Mouse (Mus musculus) liver, adult 2 months (tissue): ENCODE data around the gene Fam114a1. TPM values are rescaled to one million over a fixed set of nuclear protein-coding genes. Genes with fewer than 3 reads are reported as not detected.

Source experiments
- DNase-seq: peaks from one replicate; pipeline ENCODE4 v3.0.0-alpha.2; 2011; ENCODE audit warnings: low read depth, low spot score; ENCODE audit errors: extremely low read depth
- H3K27ac ChIP-seq: fragments of 200-500 bp; replicated peaks from 2 replicates; pipeline ENCODE4 v1.5.1; 2012; ENCODE audit warnings: low read depth, mild to moderate bottlenecking, control low read depth, inconsistent platforms, low read length; ENCODE audit not compliant: insufficient read depth
- H3K27me3 ChIP-seq: fragments of 200-500 bp; 2 replicates; pipeline ENCODE4 v1.6.1; 2012; ENCODE audit warnings: mild to moderate bottlenecking, moderate library complexity, low read length, inconsistent platforms; ENCODE audit not compliant: control insufficient read depth, insufficient read depth
- H3K36me3 ChIP-seq: fragments of 200-500 bp; 2 replicates; pipeline ENCODE4 v1.6.1; 2012; ENCODE audit warnings: low read length, inconsistent platforms; ENCODE audit not compliant: control insufficient read depth, insufficient read depth
- H3K4me1 ChIP-seq: fragments of 200-500 bp; 2 replicates; pipeline ENCODE4 v1.6.1; 2011; ENCODE audit warnings: low read length; ENCODE audit not compliant: control insufficient read depth, insufficient read depth
- H3K4me3 ChIP-seq: fragments of 200-500 bp; 2 replicates; pipeline ENCODE4 v1.5.1; 2011; ENCODE audit warnings: low read depth, mild to moderate bottlenecking, control low read depth, low read length, moderate library complexity; ENCODE audit not compliant: insufficient read depth
- H3K79me2 ChIP-seq: fragments of 200-500 bp; 2 replicates; pipeline ENCODE4 v1.6.1; 2012; ENCODE audit warnings: inconsistent platforms, mild to moderate bottlenecking, low read length, moderate library complexity; ENCODE audit not compliant: control insufficient read depth, insufficient read depth
- H3K9ac ChIP-seq: fragments of 200-500 bp; 2 replicates; pipeline ENCODE4 v1.6.1; 2012; ENCODE audit warnings: low read depth, mild to moderate bottlenecking, control low read depth, inconsistent platforms, low read length
- CTCF ChIP-seq: fragments of 200-500 bp; IDR thresholded peaks from 2 replicates; pipeline ENCODE4 v1.5.1; 2011; ENCODE audit warnings: low read depth, low read length, control low read depth
- POLR2A ChIP-seq: fragments of 200-500 bp; IDR thresholded peaks from 2 replicates; pipeline ENCODE4 v1.6.1; 2011; ENCODE audit warnings: low read length, control low read depth; ENCODE audit not compliant: insufficient read depth; ENCODE audit errors: extremely low read depth
- WGBS: fragments of 180-500 bp; shearing (Covaris S2); methylation state at CpG from one replicate; pipeline ENCODE4 v1.1.7; 2018; 5-methylcytosine and 5-hydroxymethylcytosine counted together
- polyA plus RNA-seq: library from polyadenylated mRNA; depleted of rRNA; stranded (reverse); fragments of >200 nt; gene quantifications from 2 replicates; pipeline ENCODE4 v1.2.3, GENCODE M21; 2012
- total RNA-seq: library from RNA; depleted of rRNA; stranded (reverse); fragments of >200 nt; gene quantifications from 2 replicates; pipeline ENCODE4 v1.2.3, GENCODE M21; 2014

Gene Fam114a1
- total and polyA plus RNA-seq, 2 experiments = 11.9 to 20.2 TPM

- H3K4me3 ChIP-seq = peak overlapping the region; percentile 42; the same call in 1 of the 2 replicates
- WGBS = 83% methylated on average over 22 of the region's 22 CpGs
- H3K9ac ChIP-seq = peak overlapping the region; percentile 21; the same call in 1 of the 2 replicates
- peaks cover 6% of the 10 kb centered on the region for H3K4me1 ChIP-seq
- DNase-seq = no peak
- no peaks in the 10 kb centered on the region for H3K27me3 ChIP-seq
- no peak overlapping the region; the same call in 1 of the 2 replicates for H3K27ac ChIP-seq
- TF ChIP-seq CTCF (no peak), POLR2A (no peak)
- no peaks in the 10 kb centered on the region for H3K79me2 ChIP-seq
- H3K36me3 ChIP-seq = no peaks in the 10 kb centered on the region
Observed at GRCm38 (mm10) chr5:64958991-64959842, 10.7 kb upstream of the Fam114a1 start.

GRCm38 (mm10) chr5:64959843-64960230, 10.0 kb upstream of the Fam114a1 start, which contains the start of gene Tlr6:
Gene Tlr6, minus strand, starts transcription at chr5:64960097.
- DNase-seq = peak; percentile 19
- Histone ChIP-seq H3K4me1 (peaks cover 6% of the 10 kb centered on the region), H3K79me2 (no peaks in the 10 kb centered on the region), H3K36me3 (no peaks in the 10 kb centered on the region), H3K27ac (no peak within 1 kb of the TSS; the same call in 1 of the 2 replicates), H3K4me3 (peak within 1 kb of the TSS; percentile 42; the same call in 1 of the 2 replicates), H3K27me3 (no peaks in the 10 kb centered on the region), H3K9ac (peak within 1 kb of the TSS; percentile 21; the same call in 1 of the 2 replicates)
- WGBS = 73% methylated on average over 13 of the region's 13 CpGs
- TF ChIP-seq CTCF = no peak
- TF ChIP-seq POLR2A = no peak

GRCm38 (mm10) chr5:64960857-64961391, 8.9 kb upstream of the Fam114a1 start:
- DNase-seq = peak; percentile 38
- TF ChIP-seq CTCF (no peak), POLR2A (no peak)
- 86% methylated on average over 13 of the region's 13 CpGs for WGBS
- peak overlapping the region; percentile 10; the same call in 1 of the 2 replicates for H3K27ac ChIP-seq
- peaks cover 6% of the 10 kb centered on the region for H3K4me1 ChIP-seq
- no peaks in the 10 kb centered on the region for H3K79me2 ChIP-seq
- no peaks in the 10 kb centered on the region for H3K27me3 ChIP-seq
- no peaks in the 10 kb centered on the region for H3K36me3 ChIP-seq
- no peak overlapping the region for H3K4me3 ChIP-seq
- H3K9ac ChIP-seq = no peak overlapping the region

GRCm38 (mm10) chr5:64963271-64963670, 6.6 kb upstream of the Fam114a1 start:
- DNase-seq = peak; percentile 85
- Histone ChIP-seq H3K27ac (no peak overlapping the region), H3K36me3 (no peaks in the 10 kb centered on the region), H3K27me3 (no peaks in the 10 kb centered on the region), H3K4me3 (no peak overlapping the region), H3K4me1 (peaks cover 6% of the 10 kb centered on the region), H3K9ac (no peak overlapping the region), H3K79me2 (no peaks in the 10 kb centered on the region)
- TF ChIP-seq POLR2A (no peak), CTCF (peak; percentile 48)
- WGBS = 23% methylated on average over 5 of the region's 5 CpGs

GRCm38 (mm10) chr5:64963735-64964134, 6.1 kb upstream of the Fam114a1 start:
- Histone ChIP-seq H3K27ac (no peak overlapping the region), H3K79me2 (no peaks in the 10 kb centered on the region), H3K4me1 (peaks cover 6% of the 10 kb centered on the region), H3K27me3 (no peaks in the 10 kb centered on the region), H3K4me3 (no peak overlapping the region), H3K9ac (no peak overlapping the region), H3K36me3 (no peaks in the 10 kb centered on the region)
- DNase-seq = no peak
- 93% methylated on average over 3 of the region's 3 CpGs for WGBS
- TF ChIP-seq POLR2A = no peak
- TF ChIP-seq CTCF = no peak
